Mouse (Mus musculus) cerebellum, adult 11 months (tissue): ENCODE data around the gene Atg4c.

Source experiments
- DNase-seq: peaks from one replicate; pipeline ENCODE4 v3.0.0; 2022

The Atg4c gene

DNA sequence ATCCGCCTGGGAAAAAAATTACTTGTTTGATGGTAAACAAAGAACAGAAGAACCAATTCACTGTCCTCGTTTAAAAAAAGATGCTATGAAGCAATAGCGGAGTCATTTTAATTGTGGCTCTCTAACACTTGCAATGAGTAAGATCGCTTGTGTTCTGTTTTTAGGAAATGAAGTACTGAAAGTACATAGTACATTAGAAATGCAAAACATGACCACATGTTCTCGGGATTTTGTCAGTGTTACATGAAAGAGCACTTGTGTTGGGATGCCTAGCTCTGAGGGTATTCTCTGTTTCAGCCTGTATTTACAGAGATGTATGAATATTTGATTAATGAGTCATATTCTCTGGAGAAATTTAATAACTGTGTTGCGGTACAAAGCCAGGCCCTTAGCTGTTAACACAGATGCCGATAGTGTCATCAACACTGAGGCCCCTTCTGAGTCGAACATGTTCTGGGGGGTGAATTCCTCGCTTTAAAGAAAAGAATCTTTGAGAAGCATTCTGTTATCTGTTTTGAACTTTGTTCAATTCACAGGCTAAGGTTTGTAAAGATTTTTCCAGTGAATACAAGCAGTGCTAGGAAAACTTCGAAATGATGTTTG is 73.2 kb downstream of the Atg4c start:
- no peak for DNase-seq

DNA sequence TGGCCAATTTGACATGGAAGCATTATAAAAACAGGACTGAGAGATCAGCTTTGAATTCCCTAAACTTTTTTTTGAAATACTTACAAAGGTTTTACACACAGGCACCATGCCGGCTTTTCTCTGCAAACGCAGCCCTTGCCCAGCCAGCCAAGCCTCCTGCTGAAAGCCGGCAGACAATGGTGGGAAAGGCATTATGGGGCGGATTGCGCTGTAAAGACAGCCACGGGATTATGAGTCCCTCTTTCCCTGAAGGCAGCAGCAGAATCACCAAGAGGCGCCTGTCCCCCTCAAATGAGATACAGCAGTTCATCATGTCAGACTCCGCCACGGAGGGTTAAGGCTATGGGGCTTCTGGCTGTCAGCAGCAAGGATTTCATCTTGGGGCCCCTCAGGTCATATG is 79.1 kb downstream of the Atg4c start:
- no peak for DNase-seq

DNA sequence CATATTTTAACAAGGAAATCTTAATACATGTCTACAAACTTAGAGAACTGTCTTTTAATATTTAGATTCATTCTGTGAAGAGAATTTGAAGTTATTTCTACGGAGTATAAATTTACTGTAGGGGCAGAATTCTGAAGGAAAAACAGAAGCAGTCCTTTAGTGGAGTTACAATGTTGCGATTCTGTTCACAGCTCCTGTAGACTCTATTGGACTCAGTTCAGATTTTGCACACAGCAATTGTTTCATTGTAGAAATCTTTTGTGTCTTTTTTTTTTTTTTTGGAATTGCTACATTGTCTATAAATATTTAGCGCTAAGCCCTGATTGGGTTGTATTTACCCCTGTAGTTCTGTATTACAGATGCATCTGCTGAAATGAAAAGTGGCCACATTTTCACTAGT is 79.7 kb downstream of the Atg4c start:
- DNase-seq, result no peak

DNA sequence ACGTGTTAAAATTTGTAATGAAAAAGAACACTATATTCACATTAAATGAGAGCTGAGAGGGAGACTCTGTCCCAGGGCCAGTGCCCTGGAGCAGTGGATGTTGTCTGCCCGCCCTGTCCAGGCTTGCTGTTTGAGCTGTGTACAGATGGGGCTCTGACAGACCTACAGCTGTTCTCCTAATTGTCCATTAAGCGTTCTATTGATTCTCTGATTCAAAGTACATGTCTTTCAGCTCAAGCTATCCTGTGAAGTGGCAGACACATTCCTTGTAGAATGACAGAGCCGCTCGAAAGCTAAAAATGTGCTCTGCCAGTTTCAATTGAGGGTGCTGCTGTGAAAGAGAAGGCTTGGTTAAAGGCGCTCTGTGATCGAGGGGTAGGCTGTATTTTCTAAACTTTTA is 80.2 kb downstream of the Atg4c start:
- DNase-seq, result no peak

DNA sequence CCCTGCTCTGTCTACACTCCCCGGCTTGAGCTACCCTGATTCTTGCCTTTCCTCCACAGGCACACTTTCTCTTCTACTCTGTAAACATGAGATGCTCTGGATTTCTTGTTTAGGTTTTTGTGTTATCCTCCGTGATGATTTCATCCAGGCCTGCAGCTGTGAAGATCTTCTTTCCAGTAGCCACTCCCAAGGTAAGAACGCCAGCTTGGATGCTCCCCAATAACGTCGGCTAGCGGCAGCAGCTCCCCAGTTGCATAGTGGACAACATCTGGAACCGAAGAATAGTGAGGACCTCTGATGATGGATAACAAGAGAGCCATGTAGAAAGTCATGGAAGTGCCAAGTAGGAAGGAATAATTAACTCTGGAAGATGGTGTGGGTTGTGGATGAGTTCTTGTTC is 85.1 kb downstream of the Atg4c start:
- DNase-seq, result no peak

DNA sequence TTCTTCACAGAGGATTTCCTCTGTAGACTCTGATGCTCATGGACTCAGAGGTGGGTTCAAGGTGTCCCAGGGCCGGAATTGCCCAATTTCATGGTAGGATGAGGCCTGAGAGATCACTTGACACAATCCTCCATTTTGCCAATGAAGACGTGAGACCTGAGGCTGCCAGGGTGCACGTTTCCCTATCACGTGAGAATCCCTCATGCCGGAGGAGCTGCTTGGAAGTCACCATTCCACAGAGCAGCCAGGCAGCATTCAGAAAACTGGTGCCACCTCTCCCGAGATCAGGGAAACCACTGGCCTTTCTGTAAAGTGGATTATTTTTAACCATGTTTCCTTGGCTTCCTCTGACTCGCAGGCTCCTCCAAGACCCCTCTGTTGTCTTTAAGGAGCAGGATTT is 88.0 kb downstream of the Atg4c start:
- DNase-seq, result no peak

DNA sequence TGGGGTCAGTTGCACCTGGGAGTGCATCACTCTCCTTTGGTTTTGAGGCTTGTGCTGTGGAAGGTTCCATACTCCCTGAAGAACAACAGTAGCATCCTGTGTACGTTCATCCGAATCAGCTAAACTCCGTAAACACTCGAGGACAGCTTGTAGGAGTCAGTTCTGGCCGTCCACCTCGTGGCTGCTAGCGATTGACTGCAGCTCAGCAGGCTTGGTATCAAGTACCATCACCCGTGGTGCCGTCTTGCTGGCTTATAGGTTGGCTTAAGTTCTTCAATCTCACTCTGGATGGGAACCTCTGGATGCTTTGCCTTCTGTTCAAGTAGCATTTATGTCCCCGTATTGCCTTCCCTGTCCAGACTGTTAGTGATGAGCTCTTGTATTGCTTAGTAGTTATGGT is 95.6 kb downstream of the Atg4c start:
- no peak for DNase-seq

DNA sequence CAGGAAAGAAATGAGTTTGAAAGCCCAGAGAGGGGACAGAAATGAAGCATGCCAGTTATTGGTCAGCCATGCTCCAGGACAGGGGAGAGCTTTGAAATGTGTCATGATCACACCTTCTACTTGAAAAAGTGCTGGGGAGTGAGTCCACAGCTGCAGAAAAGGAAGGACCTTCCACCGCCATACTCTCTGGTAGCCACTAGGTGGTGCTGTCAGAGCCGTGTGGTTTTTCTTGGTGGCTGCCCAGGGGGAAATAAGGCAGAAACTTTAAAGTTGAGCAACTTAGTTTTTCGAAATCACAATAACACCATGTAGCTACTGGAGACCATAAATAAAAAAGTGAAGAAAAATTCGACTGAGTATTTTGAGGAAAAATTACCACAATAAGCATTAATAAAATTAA is 104.9 kb downstream of the Atg4c start:
- DNase-seq, result no peak

DNA sequence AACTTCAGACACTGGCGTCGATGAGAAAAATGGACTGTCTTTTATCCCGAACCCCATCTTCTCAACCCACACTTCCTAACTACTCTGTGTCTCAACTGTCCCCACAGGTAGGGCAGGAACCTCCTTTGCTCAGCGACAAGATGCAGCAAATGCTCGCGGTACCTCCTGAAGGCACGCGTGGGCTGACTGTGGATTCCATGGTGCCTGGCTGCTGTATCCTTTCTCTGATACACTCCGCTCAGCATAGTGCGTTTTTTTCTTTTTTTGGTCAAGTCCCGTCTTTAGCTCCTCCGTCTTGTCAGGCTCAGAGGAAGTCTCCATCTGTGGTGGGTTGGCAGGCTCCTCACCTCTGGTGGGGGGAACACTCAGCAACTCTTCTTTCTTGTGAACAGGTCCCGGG is 111.1 kb downstream of the Atg4c start:
- no peak for DNase-seq
